Mouse (Mus musculus) limb, embryonic 11.5 days (tissue): ENCODE data around the gene Pnn. TPM values are rescaled to one million over a fixed set of nuclear protein-coding genes. Genes with fewer than 3 reads are reported as not detected.

Source experiments
- ATAC-seq: fragments of 200-750 bp; cut with Nextera tagmentation; 2 replicates; pipeline ENCODE4 v1.8.0; 2017; ENCODE audit warnings: low read depth; ENCODE audit not compliant: insufficient number of reproducible peaks, low FRiP score, low TSS enrichment
- DNase-seq: peaks from one replicate; pipeline ENCODE4 v3.0.0-alpha.2; 2015; ENCODE audit warnings: low spot score
- H3K27ac ChIP-seq: fragments of 300-500 bp; sonication (generic); replicated peaks from 2 replicates; pipeline ENCODE4 v1.5.1; 2014; ENCODE audit warnings: low read depth, mild to moderate bottlenecking, low read length
- H3K27me3 ChIP-seq: fragments of 300-500 bp; sonication (generic); 2 replicates; pipeline ENCODE4 v1.6.1; 2014; ENCODE audit warnings: mild to moderate bottlenecking, low read length, mixed read lengths; ENCODE audit not compliant: control insufficient read depth, insufficient read depth
- H3K36me3 ChIP-seq: fragments of 300-500 bp; sonication (generic); 2 replicates; pipeline ENCODE4 v1.6.1; 2014; ENCODE audit warnings: mild to moderate bottlenecking, low read length, moderate library complexity, mixed read lengths; ENCODE audit not compliant: control insufficient read depth, insufficient read depth
- H3K4me1 ChIP-seq: fragments of 300-500 bp; sonication (generic); 2 replicates; pipeline ENCODE4 v1.6.1; 2014; ENCODE audit warnings: low read length, mixed read lengths; ENCODE audit not compliant: control insufficient read depth, insufficient read depth
- H3K4me2 ChIP-seq: fragments of 300-500 bp; sonication (generic); 2 replicates; pipeline ENCODE4 v1.6.1; 2014; ENCODE audit warnings: low read depth, mild to moderate bottlenecking, moderate library complexity; ENCODE audit not compliant: severe bottlenecking
- H3K4me3 ChIP-seq: fragments of 300-500 bp; sonication (generic); 2 replicates; pipeline ENCODE4 v1.5.1; 2014; ENCODE audit warnings: low read depth, low read length
- H3K9ac ChIP-seq: fragments of 300-500 bp; sonication (generic); 2 replicates; pipeline ENCODE4 v1.6.1; 2014; ENCODE audit warnings: mild to moderate bottlenecking, low read length
- H3K9me3 ChIP-seq: fragments of 300-500 bp; sonication (generic); 2 replicates; pipeline ENCODE4 v1.6.1; 2016; ENCODE audit warnings: low read length; ENCODE audit not compliant: control insufficient read depth
- WGBS: fragments of 180-500 bp; shearing (Covaris S2); extraction: QIAGEN DNeasy Blood & Tissue Kit; methylation state at CpG from one replicate; pipeline ENCODE4 v1.1.7; 2014; 5-methylcytosine and 5-hydroxymethylcytosine counted together
- polyA plus RNA-seq: library from polyadenylated mRNA; unstranded; fragments of >200 nt; fragmentation: Nextera tagmentation; extraction: Ambion mirVana; gene quantifications from 2 replicates; pipeline ENCODE4 v1.2.1, GENCODE M21; 2014

The Pnn gene
- polyA plus RNA-seq, 1 experiment from 2014 or later: 118 TPM

GRCm38 (mm10) chr12:59117184-59117583 is 50.5 kb downstream of the Pnn start:
- 90% methylated on average over 3 of the region's 3 CpGs for WGBS
- Histone ChIP-seq H3K27ac (no peak overlapping the region), H3K9me3 (no peaks in the 10 kb centered on the region), H3K4me1 (no peaks in the 10 kb centered on the region), H3K27me3 (no peaks in the 10 kb centered on the region), H3K36me3 (no peaks in the 10 kb centered on the region), H3K9ac (no peak overlapping the region), H3K4me2 (no peak overlapping the region), H3K4me3 (no peak overlapping the region)
- DNase-seq (no peak), ATAC-seq (no peak)

Other genes with a start within 250 kb of the Pnn start
- gene Sec23a, start 54.9 kb upstream of the Pnn start, polyA plus RNA-seq: 86.9 and 87.1 TPM in 2 replicates
- 39.8 and 40.2 TPM in 2 replicates for gene Gemin2, start 53.5 kb upstream of the Pnn start, polyA plus RNA-seq
- 49.8 and 56.9 TPM in 2 replicates for gene Trappc6b, start 5.4 kb upstream of the Pnn start, polyA plus RNA-seq
- 65.9 and 73.3 TPM in 2 replicates for gene Mia2, start 28.9 kb downstream of the Pnn start, polyA plus RNA-seq
- gene Fbxo33, start 152.8 kb downstream of the Pnn start, polyA plus RNA-seq: 10.6 and 12.2 TPM in 2 replicates